Mouse (Mus musculus): ENCODE results near the gene Cadm1.

Cadm1 gene

DNA sequence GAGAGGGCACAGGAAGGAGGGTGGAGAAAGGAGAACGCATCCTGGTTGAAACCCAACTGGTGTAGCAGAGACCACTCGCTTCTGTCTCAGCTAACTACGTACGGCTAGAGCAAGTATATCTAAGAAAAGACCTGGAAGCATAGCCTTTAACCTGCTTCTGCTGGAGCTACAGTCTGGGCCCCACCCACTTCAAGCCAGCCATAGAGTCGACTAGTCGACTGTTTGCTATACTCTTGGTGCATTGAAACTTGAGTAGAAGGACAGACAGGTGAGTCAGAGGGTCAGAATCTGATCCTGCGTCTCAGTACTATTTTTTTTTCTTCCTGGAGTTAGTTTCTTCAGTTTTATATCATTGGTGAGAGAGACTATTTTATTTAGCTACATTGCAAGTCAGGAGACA lies 78.5 kb downstream of the Cadm1 start:
- in situ Hi-C loops (cut with MboI, MseI) = no loop called here

DNA sequence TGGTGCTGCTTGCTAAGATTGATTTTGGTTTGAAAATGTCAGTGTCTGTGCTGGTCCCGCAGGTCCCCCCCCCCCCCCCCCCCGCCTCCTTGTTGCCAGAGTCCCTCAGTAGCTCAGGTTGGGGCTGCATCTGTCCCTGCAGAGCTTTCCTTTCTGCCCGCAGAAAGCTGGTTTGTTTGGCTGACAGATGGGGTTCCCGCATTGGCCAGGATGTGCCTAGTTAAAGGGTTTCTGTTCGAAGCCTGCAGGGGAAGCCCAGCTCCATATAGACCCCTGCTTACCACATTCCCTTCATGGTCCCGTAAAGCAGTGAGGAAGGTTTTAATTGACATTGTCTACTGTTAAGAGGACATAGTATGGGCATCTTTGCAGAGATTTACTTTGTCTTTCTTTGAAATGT lies 78.9 kb downstream of the Cadm1 start:
- in situ Hi-C loops (cut with MboI, MseI) = no loop called here

DNA sequence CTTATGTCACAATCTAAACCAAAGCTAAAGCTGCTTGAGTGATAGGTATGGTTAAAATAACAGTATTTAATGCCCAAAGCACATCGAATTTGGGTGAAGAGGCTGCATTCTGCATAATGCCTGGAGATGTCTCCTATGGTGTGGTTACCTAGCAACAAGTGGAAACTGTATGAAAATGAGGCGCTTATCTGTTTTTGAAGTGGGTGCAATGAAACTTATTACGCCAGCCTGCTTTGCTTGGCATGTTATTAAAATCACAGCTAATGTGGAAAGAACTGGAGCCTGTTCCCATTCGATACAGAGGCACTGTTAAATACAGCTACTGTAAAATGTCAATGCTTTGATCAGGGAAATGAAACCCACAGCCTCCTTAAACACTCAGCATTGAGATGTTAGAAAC lies 79.5 kb downstream of the Cadm1 start:
- in situ Hi-C loops (cut with MboI, MseI) = no loop called here

GRCm38 (mm10) chr9:47610316-47610715 lies 80.3 kb downstream of the Cadm1 start:
- in situ Hi-C loops (cut with MboI, MseI) = no loop called here

GRCm38 (mm10) chr9:47612894-47613412 lies 83.0 kb downstream of the Cadm1 start:
- in situ Hi-C loops (cut with MboI, MseI) = no loop called here

- in situ Hi-C loops (cut with MboI, MseI) = no loop called here
Measured at GRCm38 (mm10) chr9:47615049-47615448, 85.1 kb downstream of the Cadm1 start.

- in situ Hi-C loops (cut with MboI, MseI) = no loop called here
Measured at GRCm38 (mm10) chr9:47616391-47616790, 86.4 kb downstream of the Cadm1 start.

- in situ Hi-C loops (cut with MboI, MseI) = no loop called here
Measured at GRCm38 (mm10) chr9:47619501-47620029, 89.6 kb downstream of the Cadm1 start.

GRCm38 (mm10) chr9:47623447-47624445 lies 93.8 kb downstream of the Cadm1 start:
- in situ Hi-C loops (cut with MboI, MseI) = no loop called here

GRCm38 (mm10) chr9:47624565-47625520 lies 94.9 kb downstream of the Cadm1 start:
- in situ Hi-C loops (cut with MboI, MseI) = no loop called here

- in situ Hi-C loops (cut with MboI, MseI) = no loop called here
Measured at GRCm38 (mm10) chr9:47625621-47626210, 95.7 kb downstream of the Cadm1 start.

DNA sequence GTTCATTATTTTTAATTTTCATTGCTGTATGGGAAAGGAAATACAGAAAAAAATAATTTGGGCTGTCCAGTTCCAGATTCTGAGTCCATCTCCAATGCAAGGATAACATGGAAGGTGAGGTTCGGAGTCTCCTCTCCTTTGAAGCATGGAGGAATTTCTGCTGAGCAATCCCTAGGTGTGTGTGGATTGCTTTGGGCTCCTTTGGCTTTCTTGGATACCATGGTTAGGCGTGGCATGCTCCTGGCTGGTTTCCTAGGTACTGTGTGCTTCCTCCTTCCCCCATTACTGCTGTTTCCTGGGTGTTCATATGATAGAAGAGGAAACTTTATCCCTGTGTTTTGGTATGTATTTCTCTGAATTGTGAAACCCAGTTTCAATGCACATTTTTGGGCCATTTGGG lies 98.0 kb downstream of the Cadm1 start:
- in situ Hi-C loops (cut with MboI, MseI) = no loop called here

DNA sequence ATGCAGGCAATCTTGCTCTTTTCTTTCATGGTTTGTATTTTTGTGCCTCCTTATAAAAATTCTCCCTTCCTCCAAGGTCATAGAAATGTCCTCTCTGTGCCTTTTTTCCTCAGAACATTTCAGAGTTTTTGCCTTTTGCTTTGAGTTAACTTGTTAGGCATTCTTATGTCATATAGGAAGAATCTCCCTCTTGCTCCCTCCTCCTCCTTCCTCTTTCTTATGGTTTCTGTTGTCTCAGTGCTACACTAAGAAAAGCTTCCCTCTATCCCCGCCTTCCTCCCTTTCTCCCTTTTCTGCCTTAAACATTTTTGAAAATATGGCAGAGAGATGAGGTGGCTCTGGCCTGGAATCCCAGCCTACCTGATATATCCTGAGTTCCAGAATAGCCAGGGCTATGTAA lies 98.6 kb downstream of the Cadm1 start:
- in situ Hi-C loops (cut with MboI, MseI) = no loop called here

- in situ Hi-C loops (cut with MboI, MseI) = no loop called here
Measured at GRCm38 (mm10) chr9:47634695-47635094, 104.7 kb downstream of the Cadm1 start.

DNA sequence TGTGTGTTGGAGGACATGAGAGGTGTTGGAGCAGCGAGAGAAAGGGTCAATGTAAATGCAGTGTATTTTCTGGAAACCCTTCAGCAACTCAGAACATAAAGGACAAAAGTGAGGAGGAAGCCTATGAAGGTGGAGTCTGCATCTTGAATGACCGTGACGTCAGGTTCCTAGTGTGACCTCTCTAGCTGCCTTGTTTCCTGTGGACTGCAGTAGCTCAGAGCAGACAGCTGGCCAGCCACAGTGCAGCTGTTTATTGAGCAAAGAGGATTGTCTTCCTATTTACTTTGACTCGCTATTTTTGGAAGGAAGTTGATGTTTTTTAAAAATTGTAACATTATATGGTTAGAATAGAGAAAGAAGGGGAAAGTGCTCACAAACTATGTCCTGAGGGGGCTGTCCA lies 112.7 kb downstream of the Cadm1 start:
- in situ Hi-C loops (cut with MboI, MseI) = no loop called here

- in situ Hi-C loops (cut with MboI, MseI) = no loop called here
Measured at GRCm38 (mm10) chr9:47645056-47645455, 115.1 kb downstream of the Cadm1 start.

DNA sequence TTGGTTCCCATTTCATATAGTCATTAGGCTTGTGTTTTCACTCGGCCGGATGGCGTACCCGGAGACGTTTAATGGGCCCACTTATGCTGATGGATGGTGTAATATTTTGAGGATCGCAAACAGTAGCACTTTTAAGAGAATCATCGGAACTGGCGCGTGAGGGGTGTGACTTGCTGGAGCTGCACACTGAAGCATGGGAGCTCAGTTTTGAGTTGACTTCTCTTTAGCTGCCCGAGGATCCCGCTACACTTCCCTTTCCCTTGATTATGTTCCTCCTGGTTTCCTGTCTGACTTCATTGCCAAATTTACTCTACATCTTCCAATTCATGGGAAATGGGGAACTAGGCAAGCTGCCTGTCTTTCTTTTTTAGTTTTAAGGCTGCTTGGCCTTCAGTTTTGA lies 121.5 kb downstream of the Cadm1 start:
- in situ Hi-C loops (cut with MboI, MseI) = no loop called here

GRCm38 (mm10) chr9:47652203-47652602 lies 122.2 kb downstream of the Cadm1 start:
- in situ Hi-C loops (cut with MboI, MseI) = no loop called here

DNA sequence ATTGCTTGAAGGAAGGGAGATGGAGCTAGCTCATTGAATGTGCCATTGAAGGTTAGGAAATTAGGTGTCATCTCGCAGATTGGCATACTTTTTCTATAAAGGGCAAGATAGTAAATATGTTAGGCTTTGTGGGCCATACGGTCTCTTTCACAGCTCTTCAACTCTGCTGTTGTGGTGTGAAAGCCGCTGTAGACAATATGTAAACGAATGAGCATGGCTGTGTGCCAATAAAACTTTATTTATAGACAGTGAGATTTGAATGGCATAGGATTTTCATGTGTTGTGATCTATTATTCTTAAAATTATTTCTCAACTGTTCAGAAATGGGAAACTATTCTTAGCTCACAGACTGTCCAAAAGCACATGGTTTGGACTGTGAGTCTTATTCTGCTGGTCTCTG lies 123.0 kb downstream of the Cadm1 start:
- in situ Hi-C loops (cut with MboI, MseI) = no loop called here

DNA sequence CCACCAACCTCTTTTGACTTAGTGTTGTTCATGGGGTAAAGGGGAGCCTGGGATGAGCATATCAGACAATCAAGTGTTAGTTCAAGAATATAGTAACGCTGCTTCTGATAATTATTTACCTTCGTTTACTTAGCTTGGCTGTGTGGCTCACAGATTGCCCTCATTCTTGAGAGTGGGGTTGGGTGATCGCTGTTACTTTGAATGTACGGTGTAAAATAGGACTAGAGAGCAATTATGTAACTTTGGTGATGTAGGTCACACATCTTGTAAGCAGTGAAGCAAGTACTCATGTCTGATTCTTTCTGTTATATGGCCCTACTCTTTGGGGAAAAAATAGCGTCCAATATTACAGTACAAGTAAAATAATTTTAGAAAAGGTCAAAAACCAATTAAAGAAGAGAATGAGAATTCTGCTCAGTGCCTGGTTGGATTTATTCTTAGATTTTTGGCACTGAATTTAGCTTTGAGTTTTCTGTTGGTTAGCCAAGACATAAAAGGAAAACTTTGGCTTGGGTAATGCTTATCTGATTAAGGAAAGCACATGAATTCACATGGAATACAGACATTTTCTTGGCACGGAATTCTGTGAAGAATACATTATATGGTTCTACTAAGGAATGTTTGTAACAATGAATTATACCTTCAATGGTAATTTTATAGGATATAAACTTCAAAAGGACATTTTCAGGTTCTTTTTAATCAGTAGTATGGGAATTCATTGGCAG lies 129.6 kb downstream of the Cadm1 start:
- in situ Hi-C loops (cut with MboI, MseI) = no loop called here

DNA sequence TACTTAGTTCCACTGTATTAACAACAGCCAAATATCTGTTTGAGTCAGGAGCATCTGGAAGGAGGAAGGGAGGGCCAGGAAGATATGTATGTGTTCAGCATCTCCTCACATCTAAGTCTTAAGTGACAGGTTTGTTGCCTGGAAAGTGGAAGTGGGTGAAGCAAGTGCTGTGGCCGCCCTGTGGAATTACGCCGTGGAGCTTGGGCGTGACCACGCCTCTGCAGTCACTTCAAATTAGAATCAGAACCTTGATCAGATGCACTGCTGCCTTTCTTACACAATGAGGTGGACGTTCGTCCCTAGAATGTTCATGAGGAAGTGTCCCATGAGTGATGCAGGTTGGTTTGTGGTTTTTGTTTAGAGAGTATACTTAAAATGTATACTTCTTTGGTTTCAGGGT lies 131.6 kb downstream of the Cadm1 start:
- in situ Hi-C loops (cut with MboI, MseI) = no loop called here

All from T-helper 2 cell (primary cell).